Mouse (Mus musculus): Measurements from ENCODE around the gene 4930467E23Rik. TPM values are rescaled to one million over a fixed set of nuclear protein-coding genes. Genes with fewer than 3 reads are reported as not detected.
"Not testable (repeated sequence)": the region's sequence is repeated elsewhere in the genome, so short reads cannot be mapped to it uniquely, and the experiment has no call there.

Gene 4930467E23Rik
- polyA plus RNA-seq, 1 experiment from 2014 or later, result 0.15 TPM

DNA sequence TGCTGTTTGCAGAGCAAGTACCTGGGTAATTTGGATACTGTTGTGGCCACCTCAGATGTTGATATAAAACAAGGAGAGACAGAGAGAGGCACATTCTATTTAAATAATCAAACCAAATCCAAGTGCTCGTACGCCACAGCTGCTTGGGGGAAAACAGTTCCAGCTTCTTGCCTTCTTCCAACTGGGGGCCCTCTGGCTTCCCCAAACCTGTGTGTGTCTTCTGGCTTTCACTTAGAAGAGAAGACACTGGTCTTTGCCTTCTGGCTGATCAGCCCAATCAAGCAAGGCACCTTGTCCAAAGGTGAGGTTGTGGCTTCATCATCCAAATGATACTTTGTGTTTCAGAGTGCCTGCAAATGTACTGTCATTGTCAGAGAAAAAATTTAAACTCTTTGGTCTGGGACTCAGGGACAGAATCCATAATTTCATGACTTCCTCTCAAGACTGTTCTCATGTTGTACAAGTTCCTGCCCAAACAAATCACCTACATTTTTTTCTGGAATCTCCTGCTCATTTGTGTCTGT, 17.1 kb upstream of the 4930467E23Rik start:
- not testable (repeated sequence) for ATAC-seq (ENCODE audit: insufficient number of reproducible peaks, low FRiP score, low TSS enrichment, low read depth); H3K4me3 ChIP-seq (replicated peaks); H3K4me1 ChIP-seq; H3K9me3 ChIP-seq (replicated peaks); H3K9ac ChIP-seq; H3K36me3 ChIP-seq; H3K27me3 ChIP-seq; H3K27ac ChIP-seq (replicated peaks); H3K4me2 ChIP-seq (replicated peaks)
- WGBS, result 67% methylated on average over 2 of the region's 2 CpGs

- H3K9ac ChIP-seq; H3K4me3 ChIP-seq (replicated peaks): not testable (repeated sequence)
- 72% methylated on average over 4 of the region's 4 CpGs for WGBS
Measured at GRCm38 (mm10) chr8:19712816-19713215, 16.6 kb upstream of the 4930467E23Rik start.

GRCm38 (mm10) chr8:19713232-19713834, 16.0 kb upstream of the 4930467E23Rik start:
- not testable (repeated sequence) for H3K9me3 ChIP-seq (replicated peaks); H3K4me3 ChIP-seq (replicated peaks); H3K4me2 ChIP-seq (replicated peaks); H3K36me3 ChIP-seq; H3K4me1 ChIP-seq; H3K27me3 ChIP-seq; H3K9ac ChIP-seq; H3K27ac ChIP-seq (replicated peaks)
- peak; percentile 51; the same call in 1 of the 2 replicates for ATAC-seq (ENCODE audit: insufficient number of reproducible peaks, low FRiP score, low TSS enrichment, low read depth)
- WGBS, result 76% methylated on average over 7 of the region's 7 CpGs

More at GRCm38 (mm10) chr8:19712816-19713215, 16.6 kb upstream of the 4930467E23Rik start:
- H3K36me3 ChIP-seq; H3K27me3 ChIP-seq; H3K9me3 ChIP-seq (replicated peaks); H3K4me1 ChIP-seq; H3K27ac ChIP-seq (replicated peaks); H3K4me2 ChIP-seq (replicated peaks); ATAC-seq (ENCODE audit: insufficient number of reproducible peaks, low FRiP score, low TSS enrichment, low read depth): not testable (repeated sequence)

GRCm38 (mm10) chr8:19714426-19714825, 14.9 kb upstream of the 4930467E23Rik start:
- ATAC-seq (ENCODE audit: insufficient number of reproducible peaks, low FRiP score, low TSS enrichment, low read depth); H3K4me3 ChIP-seq (replicated peaks); H3K9ac ChIP-seq; H3K9me3 ChIP-seq (replicated peaks); H3K27me3 ChIP-seq; H3K4me1 ChIP-seq; H3K27ac ChIP-seq (replicated peaks); H3K4me2 ChIP-seq (replicated peaks); H3K36me3 ChIP-seq: not testable (repeated sequence)
- 90% methylated on average over 2 of the region's 2 CpGs for WGBS

DNA sequence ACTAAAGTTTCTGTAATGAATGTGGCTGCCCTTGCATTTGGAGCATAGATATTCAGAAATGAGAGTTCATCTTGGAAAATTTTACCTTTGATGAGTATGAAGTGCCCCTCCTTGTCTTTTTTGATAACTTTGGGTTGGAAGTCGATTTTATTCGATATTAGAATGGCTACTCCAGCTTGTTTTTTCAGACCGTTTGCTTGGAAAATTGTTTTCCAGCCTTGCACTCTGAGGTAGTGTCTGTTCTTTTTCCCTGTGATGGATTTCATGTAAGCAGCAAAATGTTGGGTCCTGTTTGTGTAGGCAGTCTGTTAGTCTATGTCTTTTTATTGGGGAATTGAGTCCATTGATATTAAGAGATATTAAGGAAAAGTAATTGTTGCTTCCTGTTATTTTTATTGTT, 14.1 kb upstream of the 4930467E23Rik start:
- H3K4me2 ChIP-seq (replicated peaks), result not testable (repeated sequence)
- WGBS, result 88% methylated on average over 3 of the region's 3 CpGs

GRCm38 (mm10) chr8:19717851-19718250, 11.5 kb upstream of the 4930467E23Rik start:
- H3K9me3 ChIP-seq (replicated peaks); H3K4me2 ChIP-seq (replicated peaks); H3K4me3 ChIP-seq (replicated peaks); H3K9ac ChIP-seq; H3K4me1 ChIP-seq; ATAC-seq (ENCODE audit: insufficient number of reproducible peaks, low FRiP score, low TSS enrichment, low read depth); H3K27ac ChIP-seq (replicated peaks); H3K36me3 ChIP-seq; H3K27me3 ChIP-seq: not testable (repeated sequence)
- 91% methylated on average over 3 of the region's 3 CpGs for WGBS

More for the DNA sequence above, 14.1 kb upstream of the 4930467E23Rik start:
- not testable (repeated sequence) for H3K9ac ChIP-seq; H3K4me3 ChIP-seq (replicated peaks); H3K36me3 ChIP-seq; H3K9me3 ChIP-seq (replicated peaks); H3K4me1 ChIP-seq; H3K27me3 ChIP-seq; H3K27ac ChIP-seq (replicated peaks); ATAC-seq (ENCODE audit: insufficient number of reproducible peaks, low FRiP score, low TSS enrichment, low read depth)

DNA sequence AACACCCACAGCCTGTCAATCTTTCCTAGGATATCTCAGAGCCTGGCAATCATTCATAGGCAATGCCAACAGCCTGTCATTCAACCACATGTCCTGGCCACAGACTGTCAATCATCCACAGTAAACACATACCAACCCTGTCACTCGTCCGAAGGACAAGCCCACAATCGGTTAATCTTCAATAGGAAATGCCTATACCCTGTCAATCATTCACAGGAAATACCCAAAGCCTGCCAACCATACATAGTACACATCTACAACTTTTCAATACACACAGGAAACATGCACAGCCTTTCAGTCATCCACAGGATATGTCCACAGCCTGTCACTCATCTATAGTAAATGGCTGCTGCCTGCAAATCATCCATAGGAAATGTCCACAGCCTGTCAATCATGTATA, 9.9 kb upstream of the 4930467E23Rik start:
- H3K9me3 ChIP-seq (replicated peaks); H3K9ac ChIP-seq; H3K27ac ChIP-seq (replicated peaks); H3K27me3 ChIP-seq; H3K4me2 ChIP-seq (replicated peaks); ATAC-seq (ENCODE audit: insufficient number of reproducible peaks, low FRiP score, low TSS enrichment, low read depth); H3K36me3 ChIP-seq; H3K4me1 ChIP-seq; H3K4me3 ChIP-seq (replicated peaks): not testable (repeated sequence)
- 70% methylated on average over 3 of the region's 3 CpGs for WGBS

DNA sequence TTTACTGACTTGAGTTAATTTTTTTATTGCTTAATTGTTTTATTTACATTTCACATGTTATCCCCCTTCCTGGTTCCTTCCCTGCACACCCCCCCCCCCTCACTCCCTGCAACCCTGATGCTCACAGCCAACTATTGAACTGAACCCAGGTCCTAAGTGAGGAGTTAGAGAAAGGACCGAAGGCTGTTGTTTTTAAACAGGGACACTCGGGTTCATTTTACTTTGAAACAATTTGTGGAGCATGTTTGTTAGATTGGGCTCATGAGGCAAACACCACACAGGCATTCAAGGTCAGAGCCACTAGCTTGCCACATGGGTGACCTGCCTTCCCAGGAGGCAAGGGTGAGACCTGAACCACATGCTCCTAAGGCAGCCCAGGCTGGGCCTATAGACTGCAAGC, 4.5 kb upstream of the 4930467E23Rik start:
- H3K27me3 ChIP-seq; H3K9ac ChIP-seq; H3K27ac ChIP-seq (replicated peaks); H3K4me1 ChIP-seq; H3K9me3 ChIP-seq (replicated peaks); H3K4me2 ChIP-seq (replicated peaks); H3K4me3 ChIP-seq (replicated peaks); H3K36me3 ChIP-seq; ATAC-seq (ENCODE audit: insufficient number of reproducible peaks, low FRiP score, low TSS enrichment, low read depth): not testable (repeated sequence)
- WGBS, result 53% methylated on average over 2 of the region's 2 CpGs

DNA sequence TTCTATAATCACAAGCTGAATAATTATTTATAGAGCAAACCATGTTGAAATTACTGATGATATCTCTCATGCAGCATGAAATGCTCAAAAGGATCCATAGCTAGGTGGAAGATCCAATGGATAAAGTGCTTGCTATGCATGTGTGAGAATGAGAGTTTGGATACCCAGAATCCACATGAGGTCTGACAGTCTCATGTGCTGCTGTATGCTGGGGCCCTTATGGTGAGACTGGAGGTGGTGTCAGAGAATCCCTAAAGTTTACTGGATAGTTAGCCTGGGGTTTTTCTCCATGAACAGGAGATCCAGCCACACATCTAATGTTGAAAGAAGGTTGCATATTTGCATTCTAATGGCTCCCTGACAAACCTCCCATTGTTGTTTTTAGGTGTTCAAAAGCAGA, 22.4 kb downstream of the 4930467E23Rik start:
- not testable (repeated sequence) for H3K27ac ChIP-seq (replicated peaks); H3K4me2 ChIP-seq (replicated peaks); H3K27me3 ChIP-seq; H3K9me3 ChIP-seq (replicated peaks); H3K9ac ChIP-seq; H3K36me3 ChIP-seq; H3K4me3 ChIP-seq (replicated peaks); H3K4me1 ChIP-seq; ATAC-seq (ENCODE audit: insufficient number of reproducible peaks, low FRiP score, low TSS enrichment, low read depth)

DNA sequence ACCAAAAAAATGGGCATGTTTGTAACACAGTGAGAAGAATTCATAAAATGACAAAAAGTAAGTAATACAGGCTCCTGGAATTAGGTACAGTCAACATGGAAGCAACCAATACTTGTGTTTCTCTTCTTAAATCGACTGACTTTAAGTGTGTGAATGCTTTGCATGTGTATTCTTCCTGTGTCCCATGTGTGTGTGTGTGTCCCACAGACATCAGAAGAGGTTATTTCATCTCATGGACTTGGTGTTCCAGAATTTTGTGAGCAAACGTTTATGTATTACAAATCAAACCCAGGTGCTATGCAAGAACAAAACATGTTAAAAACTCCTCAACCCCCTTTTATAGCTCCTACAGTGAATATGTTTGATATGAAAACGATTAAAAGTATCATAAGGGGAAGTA, 24.8 kb downstream of the 4930467E23Rik start:
- ATAC-seq (ENCODE audit: insufficient number of reproducible peaks, low FRiP score, low TSS enrichment, low read depth); H3K4me1 ChIP-seq; H3K4me2 ChIP-seq (replicated peaks); H3K9ac ChIP-seq; H3K27me3 ChIP-seq; H3K9me3 ChIP-seq (replicated peaks); H3K27ac ChIP-seq (replicated peaks); H3K4me3 ChIP-seq (replicated peaks); H3K36me3 ChIP-seq: not testable (repeated sequence)
- 53% methylated on average over 3 of the region's 3 CpGs for WGBS

- not testable (repeated sequence) for H3K4me1 ChIP-seq; H3K36me3 ChIP-seq; H3K9ac ChIP-seq; ATAC-seq (ENCODE audit: insufficient number of reproducible peaks, low FRiP score, low TSS enrichment, low read depth); H3K4me3 ChIP-seq (replicated peaks); H3K4me2 ChIP-seq (replicated peaks); H3K9me3 ChIP-seq (replicated peaks); H3K27ac ChIP-seq (replicated peaks); H3K27me3 ChIP-seq
- 73% methylated on average over 3 of the region's 3 CpGs for WGBS
Measured at GRCm38 (mm10) chr8:19754961-19755360, 25.6 kb downstream of the 4930467E23Rik start.

- H3K4me1 ChIP-seq; H3K27ac ChIP-seq (replicated peaks); ATAC-seq (ENCODE audit: insufficient number of reproducible peaks, low FRiP score, low TSS enrichment, low read depth); H3K9ac ChIP-seq; H3K27me3 ChIP-seq; H3K9me3 ChIP-seq (replicated peaks); H3K4me3 ChIP-seq (replicated peaks); H3K36me3 ChIP-seq; H3K4me2 ChIP-seq (replicated peaks): not testable (repeated sequence)
- WGBS, result 71% methylated on average over 5 of the region's 5 CpGs
Measured at GRCm38 (mm10) chr8:19761660-19762059, 32.3 kb downstream of the 4930467E23Rik start.

Measured in embryonic facial prominence, embryonic 15.5 days (tissue).